ENCODE assay signal across 12 mouse cellular contexts in the genomic region with DNA sequence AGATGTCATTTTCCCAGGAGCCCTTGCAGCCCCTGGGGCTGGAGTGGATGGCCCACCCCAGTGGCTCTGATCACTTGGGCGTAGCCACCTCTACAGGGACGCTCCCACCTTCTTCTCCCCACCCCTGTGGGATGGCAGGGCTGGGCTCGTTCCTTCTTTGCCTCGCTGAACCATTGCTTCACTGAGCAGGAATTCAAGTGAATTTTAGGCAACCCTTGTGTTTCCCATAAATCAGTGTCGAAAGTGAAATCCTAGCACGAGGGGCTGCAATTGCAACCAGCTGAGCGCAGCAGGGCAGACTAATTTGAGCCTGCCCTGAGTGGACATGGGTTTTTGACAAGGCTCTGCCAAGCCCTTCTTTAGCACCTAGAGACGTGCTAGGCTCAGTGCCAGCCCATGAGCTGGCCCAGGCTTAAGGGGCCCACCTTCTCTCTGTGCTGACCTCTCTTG. TPM values are rescaled to one million over a fixed set of nuclear protein-coding genes. Genes with fewer than 3 reads are reported as not detected.
DNase-seq lines count a peak whose midpoint lies in the region; ATAC-seq lines count a peak whose summit lies in the region.
"Had no signal": no experiment of that assay in that cellular context is flagged by ENCODE, and none has a peak within 500 bp of the region (broad histone marks: within the 10 kb centered on the region; RNA-seq: fewer than 3 reads in every experiment).

No protein-coding gene starts in this region.

- H3K4me2 ChIP-seq in kidney, embryonic 16.5 days (replicated peaks; ENCODE audit: low read depth, low read length): no peak overlapping the region
- no peak overlapping the region for H3K4me2 ChIP-seq in embryonic facial prominence, embryonic 13.5 days
- H3K4me2 ChIP-seq: midbrain, embryonic 15.5 days had no signal

- DNase-seq in kidney, postnatal 14 days: no peak
- DNase-seq in heart, postnatal 36 days: peak; percentile 39 to 55
- DNase-seq in skeletal muscle tissue, adult 2 months (ENCODE audit: low read depth, low spot score): peak; percentile 62
- DNase-seq in right cerebral cortex, adult 18-20 months: no peak
- DNase-seq in thymus, postnatal 14 days: no peak
- DNase-seq in Muller cell, postnatal 12 days (ENCODE audit: inconsistent ontology term): no peak
- DNase-seq: spleen, adult 18-20 months had no signal

- no peaks in the 10 kb centered on the region for H3K36me3 ChIP-seq in kidney, embryonic 16.5 days (ENCODE audit: insufficient read depth, low read length)
- no peaks in the 10 kb centered on the region for H3K36me3 ChIP-seq in embryonic facial prominence, embryonic 13.5 days
- H3K36me3 ChIP-seq: G1E; midbrain, embryonic 15.5 days had no signal

- no peaks in the 10 kb centered on the region for H3K27me3 ChIP-seq in kidney, embryonic 16.5 days (ENCODE audit: insufficient read depth, low read length)
- no peaks in the 10 kb centered on the region for H3K27me3 ChIP-seq in embryonic facial prominence, embryonic 13.5 days
- H3K27me3 ChIP-seq: midbrain, embryonic 15.5 days had no signal

- WGBS in kidney, embryonic 16.5 days: 17% methylated on average over 8 of the region's 8 CpGs
- WGBS in embryonic facial prominence, embryonic 13.5 days: 25% methylated on average over 8 of the region's 8 CpGs

- no peak overlapping the region for H3K9ac ChIP-seq in kidney, embryonic 16.5 days (replicated peaks; ENCODE audit: low read length)
- H3K9ac ChIP-seq in embryonic facial prominence, embryonic 13.5 days: no peak overlapping the region
- H3K9ac ChIP-seq: midbrain, embryonic 15.5 days had no signal

- H3K4me3 ChIP-seq in kidney, embryonic 16.5 days (ENCODE audit: low read length): no peak overlapping the region
- H3K4me3 ChIP-seq in embryonic facial prominence, embryonic 13.5 days: no peak overlapping the region
- H3K4me3 ChIP-seq: midbrain, embryonic 15.5 days had no signal

- ATAC-seq in kidney, embryonic 16.5 days (ENCODE audit: low FRiP score, low TSS enrichment): peak; percentile 92
- ATAC-seq in embryonic facial prominence, embryonic 13.5 days (ENCODE audit: insufficient number of reproducible peaks, insufficient read depth, low FRiP score, low TSS enrichment, low read depth): no peak; the same call in 1 of the 2 replicates
- ATAC-seq: forebrain, embryonic 16.5 days; midbrain, embryonic 15.5 days had no signal

- no peaks in the 10 kb centered on the region for H3K9me3 ChIP-seq in kidney, embryonic 16.5 days (ENCODE audit: low read length)
- H3K9me3 ChIP-seq in embryonic facial prominence, embryonic 13.5 days: no peaks in the 10 kb centered on the region
- H3K9me3 ChIP-seq: G1E; midbrain, embryonic 15.5 days had no signal

- intact Hi-C loops in heart, postnatal 36 days (cut with DNase I): no loop called here

- H3K27ac ChIP-seq in kidney, embryonic 16.5 days (ENCODE audit: low read length): peak overlapping the region; percentile 84
- H3K27ac ChIP-seq in embryonic facial prominence, embryonic 13.5 days: peak overlapping the region; percentile 78
- H3K27ac ChIP-seq: midbrain, embryonic 15.5 days had no signal

- H3K4me1 ChIP-seq in kidney, embryonic 16.5 days (ENCODE audit: insufficient read depth, low read length): peaks cover 48% of the 10 kb centered on the region
- H3K4me1 ChIP-seq in embryonic facial prominence, embryonic 13.5 days: peaks cover 56% of the 10 kb centered on the region
- H3K4me1 ChIP-seq: midbrain, embryonic 15.5 days had no signal

RNA-seq across cellular contexts. Expression of gene Haao, which starts 47.6 kb away (rescaled TPM):
- 2.9 and 3.4 TPM in 2 replicates for polyA plus RNA-seq in kidney, embryonic 16.5 days (2015; fragmentation: Nextera tagmentation; extraction: Ambion mirVana)
- polyA plus RNA-seq in embryonic facial prominence, embryonic 13.5 days (2015; fragmentation: Nextera tagmentation; extraction: Ambion mirVana): 1.5 and 1.7 TPM in 2 replicates
- under 1 TPM; 0.27 to 0.53 TPM for total RNA-seq in heart, postnatal 36 days (2021)
- polyA plus RNA-seq: midbrain, embryonic 15.5 days had no signal

Comparison
In these comparisons a context has a peak if more than half of its experiments do, and no peak if none do; other contexts are left out.
1. DNase-seq: peak in heart, postnatal 36 days (2 of 2) and skeletal muscle tissue, adult 2 months (single experiment); none in kidney, postnatal 14 days (single experiment), right cerebral cortex, adult 18-20 months (single experiment), thymus, postnatal 14 days (single experiment) and Muller cell, postnatal 12 days (single experiment).